Mouse (Mus musculus): ENCODE data around the gene Arhgef12.

Gene Arhgef12

DNA sequence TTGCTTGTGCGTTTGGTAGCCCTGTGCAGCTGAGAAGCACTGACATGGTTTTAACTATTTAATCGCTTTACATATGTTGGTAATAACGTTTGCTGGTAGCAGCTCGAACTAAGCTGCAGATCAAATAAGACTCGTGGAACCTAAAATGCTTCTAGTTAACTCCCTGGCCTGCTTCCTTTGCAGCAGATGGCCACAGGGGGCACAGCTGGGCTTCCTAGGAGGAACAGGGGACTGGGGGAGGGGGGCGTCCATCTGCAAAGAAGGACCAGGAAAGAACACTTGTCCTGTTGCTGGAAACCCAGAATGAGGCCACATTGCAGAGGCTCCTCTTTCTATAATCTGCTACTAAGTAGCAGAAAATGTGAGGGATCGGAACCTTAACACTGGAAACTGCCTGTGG is 186.8 kb downstream of the Arhgef12 start:
- no peak for DNase-seq (ENCODE audit: low spot score)

DNA sequence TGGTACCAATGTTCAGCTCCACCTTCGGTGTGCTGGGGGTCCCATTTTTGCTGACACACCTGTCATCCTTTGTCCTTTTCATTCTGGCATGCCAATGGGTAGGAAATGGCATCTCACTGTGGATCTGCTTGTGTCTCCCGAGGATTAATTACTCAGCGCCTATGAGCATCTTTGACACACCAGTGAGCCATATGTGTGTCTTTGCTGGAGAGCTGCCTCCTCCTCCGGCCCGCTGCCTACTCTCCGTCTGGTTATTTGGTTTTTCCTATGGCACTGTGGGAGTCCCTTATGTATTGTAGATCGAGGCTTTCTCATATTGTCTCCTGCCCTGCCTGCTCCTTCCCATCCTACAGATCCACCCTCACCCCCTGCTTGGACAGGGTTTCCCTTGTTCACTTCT is 189.1 kb downstream of the Arhgef12 start:
- DNase-seq (ENCODE audit: low spot score): no peak

Measured in adipocyte (in vitro differentiated cells).